Comparison of ENCODE assay signal across 24 mouse cellular contexts in the genomic region with DNA sequence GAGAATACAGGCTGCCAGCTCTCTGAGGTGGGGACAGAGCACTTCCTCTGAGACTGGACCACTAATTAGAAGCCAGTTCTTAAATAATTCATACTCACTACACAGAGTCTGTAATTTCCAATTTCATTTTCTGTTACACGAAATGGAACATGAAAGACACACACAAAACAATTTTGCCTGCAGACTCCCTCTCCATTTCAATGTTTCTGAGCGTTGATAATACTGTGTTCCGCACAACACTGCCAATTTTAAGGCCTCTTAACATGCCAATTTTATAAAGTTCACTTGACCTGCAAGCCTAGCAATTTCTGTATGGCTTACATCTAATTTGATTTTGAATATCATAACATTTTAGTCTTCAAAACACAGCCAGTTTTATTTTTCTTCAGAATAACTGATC.
"Had no signal": no experiment of that assay in that cellular context is flagged by ENCODE, and none has a peak within 500 bp of the region (broad histone marks: within the 10 kb centered on the region; RNA-seq: fewer than 3 reads in every experiment).

No protein-coding gene starts in this region.

- H3K36me3 ChIP-seq: limb, embryonic 10.5 days; limb, embryonic 13.5 days; liver, embryonic 12.5 days; liver, embryonic 15.5 days; lung, embryonic 15.5 days; neural tube, embryonic 12.5 days; neural tube, embryonic 15.5 days had no signal

- H3K4me2 ChIP-seq: limb, embryonic 13.5 days; liver, embryonic 12.5 days; liver, embryonic 15.5 days; lung, embryonic 15.5 days; neural tube, embryonic 12.5 days; neural tube, embryonic 15.5 days had no signal

- H3K4me1 ChIP-seq: liver, embryonic 12.5 days; liver, embryonic 15.5 days; lung, embryonic 15.5 days; megakaryocyte, embryonic 14.5 days had no signal

- ATAC-seq: liver, embryonic 12.5 days had no signal

- H3K27me3 ChIP-seq: limb, embryonic 13.5 days; liver, embryonic 12.5 days; liver, embryonic 15.5 days; lung, embryonic 15.5 days; megakaryocyte, embryonic 14.5 days; neural tube, embryonic 12.5 days; neural tube, embryonic 15.5 days had no signal

- H3K27ac ChIP-seq: kidney, postnatal 0 days; layer of hippocampus, adult 2 months; limb, embryonic 10.5 days; limb, embryonic 13.5 days; liver, embryonic 12.5 days; liver, embryonic 15.5 days; lung, embryonic 15.5 days; neural tube, embryonic 12.5 days; neural tube, embryonic 15.5 days; stomach, postnatal 0 days had no signal

- H3K4me3 ChIP-seq: layer of hippocampus, adult 2 months; limb, embryonic 10.5 days; limb, embryonic 13.5 days; liver, embryonic 12.5 days; liver, embryonic 15.5 days; lung, embryonic 15.5 days; megakaryocyte, embryonic 14.5 days; neural tube, embryonic 12.5 days; neural tube, embryonic 15.5 days had no signal

- H3K9ac ChIP-seq: limb, embryonic 13.5 days; liver, embryonic 12.5 days; liver, embryonic 15.5 days; lung, embryonic 15.5 days; neural tube, embryonic 12.5 days; neural tube, embryonic 15.5 days had no signal

- H3K9me3 ChIP-seq: limb, embryonic 10.5 days; limb, embryonic 13.5 days; liver, embryonic 12.5 days; liver, embryonic 15.5 days; lung, embryonic 15.5 days; neural tube, embryonic 12.5 days; neural tube, embryonic 15.5 days had no signal

- DNase-seq: kidney, adult 2 months; kidney, postnatal 25 days; layer of hippocampus, adult 9-11 months; liver; lung, adult 18-20 months; lung, postnatal 10 days; lung, postnatal 36 days; right cerebral cortex, adult 18-20 months; right cerebral cortex, postnatal 14 days; right cerebral cortex, postnatal 4 days; thymus, adult 2 months; thymus, postnatal 14 days; thymus, postnatal 4 days had no signal
